Mouse (Mus musculus): ENCODE results near the gene Kcnd2. TPM values are rescaled to one million over a fixed set of nuclear protein-coding genes. Genes with fewer than 3 reads are reported as not detected.

Gene Kcnd2
- polyA plus RNA-seq, 1 experiment from 2014 or later = 0.37 TPM

DNA sequence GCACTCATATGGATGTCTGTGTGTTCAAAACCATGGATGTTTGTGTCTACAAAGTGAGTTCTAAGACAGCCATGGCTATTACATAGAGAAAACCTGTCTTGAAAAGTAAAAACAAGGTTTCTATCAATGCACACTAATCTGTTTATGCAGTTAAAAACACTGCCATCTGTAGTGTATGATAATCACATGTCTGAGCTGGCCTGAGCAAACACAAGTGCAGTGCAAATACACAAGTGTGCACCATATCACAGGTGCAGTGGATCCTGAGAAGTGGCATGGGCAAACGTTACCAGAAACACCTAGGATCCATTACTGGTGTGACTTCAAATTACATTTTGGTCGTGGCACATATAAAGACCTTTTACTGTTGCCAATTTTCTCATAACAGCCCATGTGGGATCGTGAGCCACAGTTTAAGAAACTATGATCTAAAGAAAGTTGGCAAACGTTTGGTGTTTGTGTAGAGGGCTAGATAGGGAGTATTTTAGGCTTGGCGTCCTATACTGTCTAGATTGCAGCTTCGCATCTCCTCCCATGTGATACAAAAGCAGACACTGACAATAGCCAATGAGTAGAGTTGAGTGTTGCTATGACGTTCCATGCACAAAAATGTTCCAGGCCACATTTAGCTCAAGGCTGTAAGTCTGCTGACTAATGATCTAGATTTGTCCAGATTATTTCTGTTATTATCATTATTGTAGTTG lies 559.1 kb downstream of the Kcnd2 start:
- no peak for ATAC-seq
- H3K36me3 ChIP-seq (ENCODE audit: control insufficient read depth, insufficient read depth, low read length) = no peaks in the 10 kb centered on the region
- H3K4me1 ChIP-seq (ENCODE audit: control insufficient read depth, insufficient read depth, low read length) = no peaks in the 10 kb centered on the region
- WGBS = 85% methylated on average over 7 of the region's 7 CpGs
- no peaks in the 10 kb centered on the region for H3K9me3 ChIP-seq (ENCODE audit: control insufficient read depth, low read length)
- H3K27ac ChIP-seq (ENCODE audit: low read length) = no peak overlapping the region
- no peak overlapping the region for H3K9ac ChIP-seq (ENCODE audit: low read depth, low read length)
- H3K4me3 ChIP-seq (ENCODE audit: low read length) = no peak overlapping the region
- H3K4me2 ChIP-seq (ENCODE audit: low read depth, low read length) = no peak overlapping the region
- H3K27me3 ChIP-seq (replicated peaks; ENCODE audit: control insufficient read depth, insufficient read depth, low read length) = no peaks in the 10 kb centered on the region
